Mouse (Mus musculus) kidney, adult 2 months (tissue): ENCODE data around the gene Morn5.

Source experiments
- CTCF ChIP-seq: fragments of 200-500 bp; conservative IDR thresholded peaks from 2 replicates; pipeline ENCODE4 v1.5.1; 2011; ENCODE audit warnings: low read depth, mild to moderate bottlenecking, control low read depth, low read length, moderate library complexity, mixed read lengths; ENCODE audit not compliant: insufficient read depth, insufficient read length
- POLR2A ChIP-seq: fragments of 200-500 bp; IDR thresholded peaks from one replicate; pipeline ENCODE4 v1.6.1; 2011; ENCODE audit warnings: low read depth, low read length, control low read depth

DNA sequence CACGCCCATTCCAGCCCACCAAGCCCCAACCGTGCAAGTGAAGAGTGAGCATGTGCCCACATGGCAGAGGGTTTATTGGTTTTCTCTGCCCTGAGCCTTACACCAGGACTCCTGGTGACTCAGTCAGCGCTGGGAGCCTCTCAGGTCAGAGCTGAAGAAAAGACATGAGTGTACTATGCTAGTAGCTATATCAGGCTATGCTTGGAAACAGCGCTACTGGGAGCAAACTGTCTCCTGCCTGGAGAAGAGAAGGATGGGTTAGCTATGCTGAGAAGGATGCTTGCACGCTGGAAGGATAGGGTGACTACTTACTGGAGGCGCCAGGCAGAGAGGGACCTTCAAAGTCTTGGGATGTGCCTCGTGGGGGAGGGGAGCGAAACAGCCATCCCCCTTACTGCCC, 38.7 kb upstream of the Morn5 start:
- TF ChIP-seq CTCF (no peak), POLR2A (no peak)
